Mouse (Mus musculus): ENCODE measurements around the gene Bpi.

The Bpi gene

DNA sequence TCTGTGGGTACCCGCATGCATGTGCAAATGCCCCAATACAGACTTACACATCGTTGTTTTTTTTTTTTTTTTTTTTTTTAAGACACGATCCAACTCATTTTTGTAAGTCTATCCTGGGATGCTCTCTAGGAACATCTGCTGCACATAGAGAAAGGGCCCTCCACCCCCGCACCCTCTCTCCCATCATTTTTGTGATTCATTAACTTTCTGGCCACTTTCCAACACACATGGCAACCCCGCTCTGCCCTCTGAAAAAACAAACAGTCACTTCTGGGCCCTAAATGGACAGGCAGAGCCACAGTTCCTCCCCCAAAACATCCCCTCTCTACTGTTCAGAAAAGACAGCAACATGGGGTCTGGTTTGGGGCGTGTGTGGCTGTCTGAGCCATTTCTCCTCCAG is 27.8 kb downstream of the Bpi start:
- DNase-seq (ENCODE audit: low read depth, low spot score), result peak; percentile 40

DNA sequence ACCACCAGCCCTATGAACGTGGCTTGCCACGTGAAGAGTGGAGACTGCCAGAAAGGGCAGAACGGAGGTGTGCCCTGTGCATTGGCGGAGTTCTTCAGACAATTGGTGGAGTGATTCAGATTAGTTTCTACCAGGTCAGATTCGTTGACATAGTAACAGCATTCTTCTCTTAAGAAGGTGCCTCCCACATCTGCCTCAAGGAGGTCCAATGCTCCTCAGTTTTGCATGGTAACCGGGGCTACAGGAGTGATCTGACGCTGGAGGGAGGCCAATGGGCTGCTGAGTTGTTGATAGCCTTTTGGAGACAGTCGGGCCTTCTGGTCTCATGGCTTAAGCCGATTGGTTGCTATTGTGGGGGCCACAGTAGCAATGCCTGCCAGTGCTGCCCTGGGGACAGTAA is 37.8 kb downstream of the Bpi start:
- peak; percentile 52 for DNase-seq (ENCODE audit: low read depth, low spot score)

DNA sequence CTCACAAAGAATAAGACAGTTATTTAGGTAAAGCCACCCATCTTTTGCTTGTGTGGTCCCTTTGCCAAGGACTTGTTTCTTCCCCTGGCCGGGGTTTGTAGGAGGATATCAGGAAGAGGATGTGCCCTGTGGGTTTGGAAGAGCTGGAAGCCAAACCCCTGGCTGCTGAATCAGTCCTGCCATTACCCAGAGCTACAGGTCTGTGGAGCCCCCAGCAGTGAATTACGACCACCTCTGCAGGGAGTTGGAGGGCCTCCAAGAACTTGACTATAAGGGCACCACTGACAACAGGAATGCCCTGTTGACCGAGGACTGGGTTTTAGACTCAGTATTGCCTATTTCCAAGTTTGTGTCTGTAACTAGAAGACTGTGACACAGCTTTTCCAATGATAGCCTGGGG is 41.3 kb downstream of the Bpi start:
- DNase-seq (ENCODE audit: low read depth, low spot score), result no peak

DNA sequence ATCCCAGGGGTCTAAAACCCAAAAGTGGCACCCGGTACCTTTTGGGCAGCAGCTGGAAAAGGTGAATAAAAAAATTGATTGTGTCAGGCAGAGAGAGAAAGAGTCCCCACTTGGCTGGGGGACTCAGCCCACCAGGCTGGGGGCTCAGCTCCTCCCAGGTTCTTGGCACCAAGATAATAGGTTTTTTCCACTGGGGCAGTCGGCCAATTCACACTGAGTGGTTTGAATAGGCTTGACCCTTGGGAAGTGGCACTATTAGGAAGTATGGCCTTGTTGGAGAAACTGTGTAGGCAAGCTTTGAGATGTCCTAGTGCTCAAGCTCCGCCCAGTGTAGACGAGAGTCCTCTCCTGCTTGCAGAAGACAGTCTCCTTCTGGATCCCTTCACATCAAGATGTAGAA is 41.8 kb downstream of the Bpi start:
- no peak for DNase-seq (ENCODE audit: low read depth, low spot score)

DNA sequence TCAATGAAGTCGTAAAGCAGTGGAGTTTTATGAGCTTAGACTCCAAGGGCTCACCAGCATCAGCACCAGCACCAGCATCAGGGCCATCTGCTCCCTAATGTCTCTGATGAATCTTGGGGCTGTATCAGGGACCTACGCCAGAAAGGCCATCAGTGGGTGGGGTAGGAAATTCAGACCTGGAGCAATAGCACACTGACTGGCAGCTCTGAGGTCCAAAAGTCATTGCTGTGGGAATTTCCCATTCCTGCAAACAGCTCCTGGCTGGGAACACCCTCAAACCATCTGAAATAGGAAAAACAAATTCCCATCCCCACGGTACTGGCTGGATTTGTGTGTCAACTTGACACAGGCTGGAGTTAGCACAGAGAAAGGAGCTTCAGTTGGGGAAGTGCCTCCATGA is 44.9 kb downstream of the Bpi start:
- no peak for DNase-seq (ENCODE audit: low read depth, low spot score)

DNA sequence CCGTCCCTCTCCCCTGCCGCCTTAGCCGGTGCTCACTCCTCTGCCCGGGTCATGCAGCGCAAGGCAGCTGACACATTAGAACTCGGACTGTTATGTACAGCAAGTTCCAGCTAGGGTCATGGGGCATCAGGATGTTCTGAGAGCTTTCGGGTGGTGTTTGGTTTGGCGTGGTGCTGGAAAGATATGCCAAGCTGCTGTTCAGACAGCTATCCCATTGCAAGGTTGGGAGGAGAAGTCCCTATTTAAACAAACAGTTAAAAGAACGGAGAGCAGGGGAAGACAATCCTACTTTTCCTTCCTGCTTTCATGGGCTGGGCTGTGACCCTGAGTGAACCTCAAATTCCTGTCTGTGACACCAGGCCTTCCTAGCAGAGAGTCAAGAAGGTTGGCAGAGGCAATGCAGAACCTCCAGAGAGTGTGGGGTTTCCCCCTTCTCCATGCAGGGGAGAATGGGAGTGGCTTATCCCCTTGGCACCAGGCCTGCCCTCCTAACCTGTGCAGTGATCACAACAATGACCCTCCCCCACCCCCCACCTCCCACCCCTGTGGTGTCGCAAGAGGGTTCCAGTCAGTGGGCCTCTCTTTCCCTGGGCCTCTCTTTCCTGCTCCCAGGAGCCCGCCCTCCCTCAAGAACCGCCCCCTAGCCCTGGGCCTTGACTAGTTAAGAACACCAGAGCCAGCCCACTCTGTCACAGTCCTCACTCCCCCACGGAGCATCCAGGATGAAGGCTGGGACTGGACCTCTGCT is 48.2 kb downstream of the Bpi start, which contains the start of gene Lbp:
Lbp (plus strand) TSS at position 546 of the 748 bp plus-strand sequence.
- DNase-seq (ENCODE audit: low read depth, low spot score), result no peak

DNA sequence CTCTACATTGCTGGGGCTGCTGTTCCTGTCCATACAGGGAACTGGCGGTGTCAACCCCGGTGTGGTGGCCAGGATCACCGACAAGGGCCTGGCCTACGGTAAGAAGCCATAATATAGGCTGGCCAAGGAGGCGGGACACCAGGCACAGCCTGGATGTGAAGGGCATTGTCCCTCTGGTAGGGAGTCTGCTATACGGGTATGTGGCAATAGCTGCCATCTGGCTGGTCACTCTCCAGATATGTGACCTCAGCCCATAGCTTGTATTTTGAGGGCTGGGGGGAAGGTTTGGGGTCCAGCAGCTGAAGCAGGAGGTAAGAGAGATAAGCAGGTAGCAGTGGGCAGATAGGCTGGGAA is 48.8 kb downstream of the Bpi start:
- no peak for DNase-seq (ENCODE audit: low read depth, low spot score)

DNA sequence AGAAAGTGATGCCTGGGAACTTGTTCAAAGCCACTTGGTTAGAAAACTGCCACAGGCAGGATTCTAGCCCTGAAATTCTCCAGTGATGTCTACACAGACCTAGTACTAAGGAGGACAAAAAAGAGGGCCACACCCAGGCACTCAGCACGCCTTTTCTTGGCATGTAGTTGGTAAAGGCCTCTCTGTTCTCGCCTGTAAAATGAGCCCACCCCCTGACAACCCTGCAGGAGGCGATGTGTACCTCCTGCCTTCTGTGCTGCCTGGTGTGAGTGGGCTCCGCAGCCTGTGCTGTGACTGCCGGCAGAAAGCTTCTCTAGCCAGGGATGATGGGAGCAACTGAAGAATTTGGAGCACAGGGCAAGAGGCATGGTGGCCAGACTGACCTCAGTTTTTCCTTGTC is 50.4 kb downstream of the Bpi start:
- peak; percentile 73 for DNase-seq (ENCODE audit: low read depth, low spot score)

DNA sequence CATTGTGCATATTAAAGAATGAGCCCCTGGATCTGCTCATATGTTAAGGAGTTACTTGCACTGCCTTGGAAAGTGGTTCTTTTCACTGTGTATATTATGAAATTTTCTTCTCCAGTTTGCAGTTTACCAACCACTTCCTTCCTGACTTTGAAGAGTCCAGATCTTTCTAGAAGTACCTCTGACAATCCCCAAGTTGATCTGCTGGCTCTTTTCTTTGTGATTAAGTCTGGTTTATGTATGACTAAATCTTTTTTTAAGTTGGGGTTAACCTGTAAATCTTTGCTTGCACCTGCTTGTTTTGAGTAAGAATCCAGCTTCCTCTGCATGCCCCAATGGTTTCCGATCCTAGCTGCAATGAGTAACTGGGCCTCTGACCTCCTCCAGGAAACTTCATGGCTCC is 55.2 kb downstream of the Bpi start:
- DNase-seq (ENCODE audit: low read depth, low spot score), result no peak

DNA sequence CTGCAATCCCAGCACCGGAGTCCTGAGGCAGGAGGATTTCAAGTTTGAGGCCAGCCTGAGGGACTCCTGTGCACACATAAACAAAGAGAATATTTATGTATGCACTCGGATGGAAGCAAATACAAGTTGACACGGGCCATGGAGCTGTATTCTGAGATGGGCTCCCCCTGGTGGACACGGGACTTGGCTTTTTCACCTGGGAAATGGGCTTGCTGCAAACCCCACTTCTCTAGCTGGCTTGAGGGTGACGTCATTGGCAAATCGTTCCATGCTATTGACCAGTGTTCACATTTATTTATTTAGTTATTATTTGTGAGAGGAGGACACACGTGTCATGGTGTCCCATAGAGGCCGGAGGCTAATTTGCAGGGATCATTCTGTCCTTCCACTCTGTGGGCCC is 58.5 kb downstream of the Bpi start:
- no peak for DNase-seq (ENCODE audit: low read depth, low spot score)

DNA sequence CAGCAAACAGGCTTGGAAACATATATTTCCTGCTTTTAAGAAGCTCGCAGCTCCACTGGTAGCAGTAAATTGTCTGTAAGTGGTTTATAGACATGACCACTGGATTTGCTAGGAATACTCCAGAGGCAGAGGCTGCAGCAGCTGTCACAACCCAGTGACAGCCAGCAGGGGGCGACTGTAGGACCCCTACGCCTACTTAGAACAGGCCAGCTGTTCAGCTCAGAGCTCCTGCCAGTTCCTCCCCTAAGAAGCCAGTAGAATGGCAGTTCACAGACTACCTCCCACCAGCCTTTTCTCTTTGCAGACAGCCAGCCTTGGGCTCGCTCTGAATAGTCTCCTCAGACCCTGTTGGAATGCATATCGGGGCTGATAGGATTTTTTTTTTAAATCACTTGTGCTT is 59.1 kb downstream of the Bpi start:
- peak; percentile 88 for DNase-seq (ENCODE audit: low read depth, low spot score)

DNA sequence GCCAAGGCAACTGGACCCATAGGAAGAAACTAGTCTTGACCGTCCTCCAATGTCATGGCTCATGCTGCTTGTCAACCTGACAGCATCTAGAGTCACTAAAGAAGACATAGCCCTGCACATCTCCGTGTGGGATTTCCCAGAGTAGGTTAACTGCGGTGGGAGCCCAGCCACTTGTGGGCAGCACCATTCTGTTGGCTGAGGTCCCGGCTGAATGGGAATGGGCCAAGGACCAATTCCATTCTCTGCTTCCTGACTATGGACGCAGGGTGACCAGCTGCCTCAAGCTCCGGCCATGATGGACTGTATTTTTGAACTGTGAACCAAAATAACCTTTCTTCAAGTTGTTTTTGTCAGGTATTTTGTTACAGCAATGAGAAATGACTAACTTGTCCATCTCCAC is 63.7 kb downstream of the Bpi start:
- DNase-seq (ENCODE audit: low read depth, low spot score), result no peak

DNA sequence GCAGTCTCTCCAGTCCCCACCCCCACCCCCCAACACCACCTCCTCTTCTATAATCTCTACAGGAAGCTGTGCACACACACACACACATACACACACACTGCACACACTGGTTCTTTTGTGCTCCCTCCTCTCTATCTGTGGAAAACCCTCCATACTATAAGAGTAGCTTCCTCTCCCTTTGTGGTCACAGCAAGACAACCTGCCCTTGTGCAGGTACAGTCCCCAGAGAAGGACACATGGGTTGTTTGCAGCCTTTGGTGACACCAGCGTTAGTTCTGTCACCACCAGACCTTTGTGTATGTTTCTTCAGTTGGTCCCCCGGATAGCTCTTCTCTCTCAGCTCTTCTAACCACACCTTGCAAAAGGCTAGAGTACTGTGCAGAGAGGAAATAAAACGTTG is 65.0 kb downstream of the Bpi start:
- DNase-seq (ENCODE audit: low read depth, low spot score), result no peak

DNA sequence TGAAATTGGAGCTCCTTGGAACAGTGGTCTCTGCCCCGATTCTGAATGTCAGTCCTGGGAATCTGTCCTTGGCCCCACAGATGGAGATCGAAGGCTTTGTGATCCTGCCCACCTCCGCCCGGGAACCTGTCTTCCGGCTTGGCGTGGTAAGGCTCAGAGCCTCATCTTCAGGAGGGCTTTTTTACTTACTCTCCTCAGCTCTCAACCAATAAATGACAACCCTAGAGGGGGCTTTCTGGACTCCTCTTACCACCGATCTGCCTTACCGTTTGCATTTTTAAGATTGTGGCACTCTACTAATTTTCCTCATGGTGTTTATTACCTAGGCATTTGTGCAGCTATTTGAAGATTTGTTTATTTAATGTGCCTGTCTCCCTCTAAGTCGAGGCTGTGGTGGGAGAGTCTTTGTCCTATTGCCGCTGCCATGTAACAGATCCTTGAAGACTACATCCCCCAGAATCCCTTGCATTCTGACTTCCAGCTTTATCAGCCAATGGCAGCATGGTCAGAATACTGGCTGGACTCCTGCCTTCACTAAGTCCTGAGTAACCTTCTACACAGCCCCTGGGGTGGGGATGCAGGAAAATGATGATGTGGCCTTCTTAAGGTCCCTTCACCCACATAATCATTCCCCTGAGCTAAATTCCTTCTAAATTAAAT is 66.8 kb downstream of the Bpi start:
- peak; percentile 54 for DNase-seq (ENCODE audit: low read depth, low spot score)

DNA sequence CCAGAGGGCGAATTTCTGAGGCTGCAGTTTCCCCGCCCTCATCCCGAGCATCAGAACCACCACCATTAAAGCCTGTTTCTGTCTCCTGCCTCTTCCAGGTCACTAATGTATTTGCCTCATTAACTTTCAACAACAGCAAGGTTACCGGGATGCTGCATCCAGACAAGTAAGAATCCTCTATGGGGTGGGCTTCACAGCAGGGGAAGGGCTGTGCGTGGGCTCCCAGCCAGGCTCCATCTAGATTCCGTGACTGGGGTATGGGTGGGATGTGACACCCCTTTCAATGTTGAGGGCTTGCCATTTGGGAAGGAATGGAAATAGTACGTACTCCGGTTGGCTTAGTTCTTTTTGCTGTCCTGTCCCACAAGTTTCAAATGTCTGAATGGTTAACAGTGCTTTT is 67.7 kb downstream of the Bpi start:
- DNase-seq (ENCODE audit: low read depth, low spot score), result no peak
